In the genomic region with DNA sequence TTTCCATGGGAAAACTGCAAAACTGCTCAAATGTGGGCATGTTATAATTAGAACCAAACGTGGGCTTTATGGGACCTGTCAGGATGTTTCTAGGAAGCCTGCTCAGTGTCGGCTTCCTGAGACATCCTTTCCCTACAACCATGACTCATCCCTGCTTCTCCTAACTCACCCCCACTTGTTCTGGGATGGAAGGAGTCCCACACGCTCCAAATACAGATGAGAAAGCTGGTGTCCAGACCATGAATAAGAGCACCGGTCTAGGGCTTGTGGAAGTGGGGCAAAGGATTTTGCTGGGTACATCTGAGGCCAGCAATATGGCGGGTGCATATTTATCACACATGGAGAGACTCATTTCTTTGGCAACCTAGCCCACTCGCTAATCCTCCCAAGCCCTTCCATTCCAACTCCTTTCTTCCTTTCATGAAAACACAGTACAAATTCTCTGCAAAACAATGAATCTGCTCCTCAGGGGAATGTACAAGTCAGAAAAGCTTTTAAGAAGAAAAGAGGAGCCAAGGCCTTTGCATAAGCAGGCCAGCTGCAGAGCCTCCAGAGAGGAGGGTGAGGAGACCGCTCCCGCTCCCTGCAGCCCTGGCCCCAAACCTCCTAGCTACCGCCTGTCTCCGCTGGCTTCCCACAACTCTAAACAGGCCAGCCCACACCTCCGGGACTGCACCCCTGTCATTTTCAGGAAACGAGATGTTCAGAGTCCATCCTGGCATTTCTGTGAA, we compare ENCODE assay signal across 8 mouse cellular contexts.
DNase-seq lines count a peak whose midpoint lies in the region; ATAC-seq lines count a peak whose summit lies in the region.

No protein-coding gene starts in this region.

- H3K36me3 ChIP-seq in liver, embryonic 11.5 days (ENCODE audit: control insufficient read depth, insufficient read depth, low read length), result no peaks in the 10 kb centered on the region
- H3K36me3 ChIP-seq in lung, embryonic 16.5 days (ENCODE audit: control insufficient read depth, insufficient read depth, low read length), result no peaks in the 10 kb centered on the region
- H3K36me3 ChIP-seq in stomach, embryonic 15.5 days, result no peaks in the 10 kb centered on the region

- 0 out of 2 replicates have a peak, but pooled peaks cover 3% of the 10 kb centered on the region for H3K4me1 ChIP-seq in liver, embryonic 11.5 days (replicated peaks; ENCODE audit: control insufficient read depth, insufficient read depth, low read length)
- H3K4me1 ChIP-seq in lung, embryonic 16.5 days (replicated peaks; ENCODE audit: control insufficient read depth, insufficient read depth, low read length), result peaks cover 16% of the 10 kb centered on the region
- peaks cover 13% of the 10 kb centered on the region; the same call in 1 of the 2 replicates for H3K4me1 ChIP-seq in stomach, embryonic 15.5 days

- DNase-seq in liver, result peak; percentile 17
- DNase-seq in liver, embryonic 11.5 days (ENCODE audit: low spot score), result no peak
- peak; percentile 71 for DNase-seq in kidney, postnatal 14 days
- DNase-seq in neural tube, embryonic 10.5 days (ENCODE audit: extremely low spot score, low spot score), result no peak

- H3K9ac ChIP-seq in liver, embryonic 11.5 days (ENCODE audit: low read depth, low read length), result no peak overlapping the region
- H3K9ac ChIP-seq in lung, embryonic 16.5 days (ENCODE audit: low read length), result peak overlapping the region; percentile 35
- no peak overlapping the region for H3K9ac ChIP-seq in stomach, embryonic 15.5 days

- no peak overlapping the region for H3K4me3 ChIP-seq in liver, embryonic 11.5 days (ENCODE audit: low read depth, low read length)
- H3K4me3 ChIP-seq in lung, embryonic 16.5 days (ENCODE audit: low read length), result no peak overlapping the region
- no peak overlapping the region for H3K4me3 ChIP-seq in stomach, embryonic 15.5 days (replicated peaks)

- H3K27ac ChIP-seq in liver, embryonic 11.5 days (ENCODE audit: low read depth, low read length), result no peak overlapping the region
- H3K27ac ChIP-seq in lung, embryonic 16.5 days (ENCODE audit: low read length), result peak overlapping the region; percentile 59
- H3K27ac ChIP-seq in stomach, embryonic 15.5 days, result peak overlapping the region; percentile 68

- ATAC-seq in liver, embryonic 11.5 days (replicated peaks; ENCODE audit: low FRiP score), result no peak
- peak; percentile 66 for ATAC-seq in common myeloid progenitor, adult 5-6 weeks (replicated peaks; ENCODE audit: low read depth, poor library complexity, severe bottlenecking)
- peak; percentile 45; the same call in 1 of the 2 replicates for ATAC-seq in granulocyte monocyte progenitor cell, adult 5-6 weeks (replicated peaks; ENCODE audit: poor library complexity, severe bottlenecking)
- ATAC-seq in lung, embryonic 16.5 days (ENCODE audit: low read depth), result peak; percentile 62; the same call in 1 of the 2 replicates
- peak; percentile 39; the same call in 1 of the 2 replicates for ATAC-seq in stomach, embryonic 15.5 days (ENCODE audit: insufficient read depth, low FRiP score, low read depth)

- no peaks in the 10 kb centered on the region for H3K9me3 ChIP-seq in liver, embryonic 11.5 days (ENCODE audit: control insufficient read depth, low read length)
- no peaks in the 10 kb centered on the region for H3K9me3 ChIP-seq in lung, embryonic 16.5 days (ENCODE audit: control insufficient read depth, low read length)
- H3K9me3 ChIP-seq in stomach, embryonic 15.5 days, result no peaks in the 10 kb centered on the region

- no peak overlapping the region for H3K4me2 ChIP-seq in liver, embryonic 11.5 days
- no peak overlapping the region for H3K4me2 ChIP-seq in lung, embryonic 16.5 days (ENCODE audit: low read depth, low read length)
- no peak overlapping the region for H3K4me2 ChIP-seq in stomach, embryonic 15.5 days

- no peaks in the 10 kb centered on the region for H3K27me3 ChIP-seq in liver, embryonic 11.5 days (replicated peaks; ENCODE audit: control insufficient read depth, insufficient read depth, low read length)
- H3K27me3 ChIP-seq in lung, embryonic 16.5 days (ENCODE audit: control insufficient read depth, insufficient read depth, low read depth, low read length), result no peaks in the 10 kb centered on the region
- H3K27me3 ChIP-seq in stomach, embryonic 15.5 days (replicated peaks), result no peaks in the 10 kb centered on the region

- 55% methylated on average over 12 of the region's 12 CpGs for WGBS in liver, embryonic 11.5 days
- 59% methylated on average over 12 of the region's 12 CpGs for WGBS in lung, embryonic 16.5 days
- WGBS in stomach, embryonic 15.5 days, result 46% methylated on average over 12 of the region's 12 CpGs

Comparison
In these comparisons a context has a peak if more than half of its experiments do, and no peak if none do; other contexts are left out.
1. DNase-seq: peak in liver (single experiment) and kidney, postnatal 14 days (single experiment); none in liver, embryonic 11.5 days (single experiment) and neural tube, embryonic 10.5 days (single experiment).